In genomic region chr6:115966227-115966966, GRCm38 (mm10) we compare ENCODE assay signal across 32 mouse cellular contexts. TPM values are rescaled to one million over a fixed set of nuclear protein-coding genes. Genes with fewer than 3 reads are reported as not detected.
DNase-seq lines count a peak whose midpoint lies in the region; ATAC-seq and TF ChIP-seq lines count a peak whose summit lies in the region.
"Had no signal": no experiment of that assay in that cellular context is flagged by ENCODE, and none has a peak within 500 bp of the region (broad histone marks: within the 10 kb centered on the region; RNA-seq: fewer than 3 reads in every experiment).

No protein-coding gene starts in this region.

- H3K27ac ChIP-seq in MEL (ENCODE audit: control insufficient read depth, low read depth, low read length), result no peak overlapping the region
- H3K27ac ChIP-seq: embryonic facial prominence, embryonic 10.5 days; embryonic facial prominence, embryonic 13.5 days; forebrain, embryonic 10.5 days; forebrain, embryonic 13.5 days; heart, adult 2 months; heart, embryonic 10.5 days; heart, embryonic 13.5 days; hindbrain, embryonic 14.5 days; hindbrain, postnatal 0 days had no signal

- TF ChIP-seq EP300 in MEL (IDR thresholded peaks at IDR 0.05; ENCODE audit: low read depth in 1 of 2, low read length in 2 of 2), result no peak

- H3K27me3 ChIP-seq in MEL (ENCODE audit: control insufficient read depth in 1 of 2, insufficient read depth in 2 of 2, low read length in 2 of 2), result no peaks in the 10 kb centered on the region
- H3K27me3 ChIP-seq: forebrain, embryonic 13.5 days had no signal

- TF ChIP-seq POLR2A in MEL (IDR thresholded peaks at IDR 0.05; ENCODE audit: control insufficient read depth in 1 of 2, insufficient read depth in 1 of 2, low read depth in 1 of 2, low read length in 2 of 2, poor library complexity in 1 of 2), result no peak

- TF ChIP-seq CTCF in MEL (IDR thresholded peaks at IDR 0.05 in 2 of 3, conservative IDR thresholded peaks at IDR 0.05 in 1 of 3; ENCODE audit: control insufficient read depth in 1 of 3, insufficient read depth in 1 of 3, low read depth in 2 of 3, low read length in 3 of 3, poor library complexity in 1 of 3, severe bottlenecking in 1 of 3), result no peak

- no peaks in the 10 kb centered on the region for H3K9me3 ChIP-seq in MEL (replicated peaks; ENCODE audit: insufficient read depth, low read length)
- H3K9me3 ChIP-seq: embryonic facial prominence, embryonic 10.5 days; embryonic facial prominence, embryonic 13.5 days; forebrain, embryonic 10.5 days; forebrain, embryonic 13.5 days; heart, embryonic 10.5 days; heart, embryonic 13.5 days had no signal

- H3K4me3 ChIP-seq in MEL (ENCODE audit: control insufficient read depth in 1 of 2, insufficient read depth in 1 of 2, low read depth in 2 of 2, low read length in 2 of 2), result no peak overlapping the region
- H3K4me3 ChIP-seq: embryonic facial prominence, embryonic 10.5 days; embryonic facial prominence, embryonic 13.5 days; forebrain, embryonic 10.5 days; forebrain, embryonic 13.5 days; heart, adult 2 months; heart, embryonic 10.5 days; heart, embryonic 13.5 days had no signal

- H3K36me3 ChIP-seq in MEL (ENCODE audit: control insufficient read depth in 1 of 2, insufficient read depth in 2 of 2, low read length in 2 of 2), result no peaks in the 10 kb centered on the region

- no peak for TF ChIP-seq RAD21 in MEL (IDR thresholded peaks at IDR 0.05; ENCODE audit: low read depth, low read length)

- no peaks in the 10 kb centered on the region for H3K4me1 ChIP-seq in MEL (ENCODE audit: control insufficient read depth in 1 of 2, insufficient read depth in 2 of 2, low read length in 2 of 2)

- ATAC-seq in erythroblast, adult 5-6 weeks (replicated peaks; ENCODE audit: low FRiP score, poor library complexity, severe bottlenecking), result no peak
- ATAC-seq: activated CD4-positive, CD25-positive, alpha-beta regulatory T cell, adult 4 months; forebrain, embryonic 13.5 days; forebrain, embryonic 16.5 days; hindbrain, postnatal 0 days; inflammation-experienced regulatory T-cells, adult 6 months; intestine, embryonic 16.5 days had no signal

- no peaks in the 10 kb centered on the region for H3K79me2 ChIP-seq in MEL (ENCODE audit: control insufficient read depth, insufficient read depth, low read length, poor library complexity)

- peak; percentile 30 for DNase-seq in cerebellum, adult 11 months
- no peak for DNase-seq in cerebellum, postnatal 14 days
- peak; percentile 57 for DNase-seq in cerebellum, adult 9-11 months
- DNase-seq in cerebellum, adult 8-10 months, result no peak
- DNase-seq in MEL (ENCODE audit: low read depth, low spot score), result no peak
- DNase-seq: adrenal gland, adult 8-10 months; adrenal gland, postnatal 25 days; embryo, embryonic 11 days; gastrocnemius, postnatal 36 days; heart, adult 2 months; heart, postnatal 14 days; heart, postnatal 4 days; kidney, adult 18-20 months; kidney, adult 9 months had no signal

- H3K9ac ChIP-seq in MEL (ENCODE audit: control insufficient read depth, low read depth, low read length, poor library complexity, severe bottlenecking), result no peak overlapping the region
- H3K9ac ChIP-seq: embryonic facial prominence, embryonic 13.5 days; forebrain, embryonic 13.5 days; heart, embryonic 13.5 days; hindbrain, embryonic 14.5 days had no signal

TF ChIP-seq in MEL, 35 proteins besides CTCF, POLR2A, EP300 and RAD21:
- TF ChIP-seq E2F4 (IDR thresholded peaks at IDR 0.05; ENCODE audit: borderline replicate concordance, low read depth, low read length) (no peak), MAFK (IDR thresholded peaks at IDR 0.05; ENCODE audit: borderline replicate concordance, low read depth, low read length) (peak; percentile 88), NELFE (IDR thresholded peaks at IDR 0.05; ENCODE audit: low read depth, low read length) (no peak), UBTF (IDR thresholded peaks at IDR 0.05; ENCODE audit: borderline replicate concordance, insufficient read depth, low read depth, low read length) (no peak), CHD2 (IDR thresholded peaks at IDR 0.05; ENCODE audit: low read length) (no peak), POLR2AphosphoS2 (IDR thresholded peaks at IDR 0.05; ENCODE audit: low read length) (no peak)

RNA-seq across cellular contexts. Expression of gene H1foo, which starts 21.7 kb away (rescaled TPM):
- total RNA-seq in MEL (2012; rRNA removed), result not detected in 2 replicates
- polyA plus RNA-seq in MEL (2012; ENCODE audit: insufficient read depth in 1 of 2, insufficient read length in 2 of 2, low read depth in 1 of 2, low replicate concordance in 2 of 2, missing spikeins in 1 of 2), result not detected
- not detected in 2 replicates for total RNA-seq in erythroblast, adult 5-6 weeks (2015; ENCODE audit: low replicate concordance)
- not detected in 2 replicates for total RNA-seq in erythroblast, adult 5-6 weeks (2017; ENCODE audit: low replicate concordance)
- total RNA-seq: adrenal gland, postnatal 25 days; gastrocnemius, adult 8-10 months; gastrocnemius, postnatal 36 days; granulocyte monocyte progenitor cell, adult 5-6 weeks; heart, adult 2 months; heart, postnatal 14 days; heart, postnatal 4 days had no signal
- polyA plus RNA-seq: cortical plate, adult 2 months; embryonic facial prominence, embryonic 10.5 days; embryonic facial prominence, embryonic 13.5 days; forebrain, embryonic 10.5 days; forebrain, embryonic 13.5 days; forebrain, embryonic 16.5 days; heart, adult 2 months; heart, embryonic 10.5 days; heart, embryonic 13.5 days; heart, embryonic 16.5 days; hindbrain, embryonic 11.5 days; hindbrain, embryonic 14.5 days; hindbrain, postnatal 0 days; inflammation-experienced regulatory T-cells, adult 6 months; intestine, embryonic 16.5 days had no signal

RNA-seq across cellular contexts. Expression of gene Plxnd1, which starts 28.4 kb away (rescaled TPM):
- total RNA-seq in MEL (2012; rRNA removed), result 4.8 and 6.6 TPM in 2 replicates
- 10 to 100 TPM in 1 of 2 experiments, not detected in 1; 19.2 TPM for polyA plus RNA-seq in MEL (2012; ENCODE audit: insufficient read depth in 1 of 2, insufficient read length in 2 of 2, low read depth in 1 of 2, low replicate concordance in 2 of 2, missing spikeins in 1 of 2)
- 10.0 and 55.1 TPM in 2 replicates for total RNA-seq in erythroblast, adult 5-6 weeks (2015; ENCODE audit: low replicate concordance)
- total RNA-seq in erythroblast, adult 5-6 weeks (2017; ENCODE audit: low replicate concordance), result 11.8 and 18.1 TPM in 2 replicates

RNA-seq across cellular contexts. Expression of gene Rho, which starts 34.8 kb away (rescaled TPM):
- total RNA-seq in MEL (2012; rRNA removed), result not detected in 2 replicates
- under 1 TPM in 1 of 2 experiments, not detected in 1; 0.11 TPM for polyA plus RNA-seq in MEL (2012; ENCODE audit: insufficient read depth in 1 of 2, insufficient read length in 2 of 2, low read depth in 1 of 2, low replicate concordance in 2 of 2, missing spikeins in 1 of 2)
- not detected in 2 replicates for total RNA-seq in erythroblast, adult 5-6 weeks (2015; ENCODE audit: low replicate concordance)
- 0.09 TPM in 1 of 2 replicates, not detected in the other for total RNA-seq in erythroblast, adult 5-6 weeks (2017; ENCODE audit: low replicate concordance)
- total RNA-seq: gastrocnemius, adult 8-10 months; gastrocnemius, postnatal 36 days; granulocyte monocyte progenitor cell, adult 5-6 weeks had no signal
- polyA plus RNA-seq: activated CD4-positive, CD25-positive, alpha-beta regulatory T cell, adult 4 months; heart, embryonic 10.5 days; heart, embryonic 13.5 days; heart, embryonic 16.5 days had no signal

Comparison
In these comparisons a context has a peak if more than half of its experiments do, and no peak if none do; other contexts are left out.
1. DNase-seq: peak in cerebellum, adult 11 months (single experiment) and cerebellum, adult 9-11 months (single experiment); none in cerebellum, postnatal 14 days (0 of 2), cerebellum, adult 8-10 months (single experiment) and MEL (single experiment).